Mouse (Mus musculus): ENCODE measurements around the gene Map4k1. TPM values are rescaled to one million over a fixed set of nuclear protein-coding genes. Genes with fewer than 3 reads are reported as not detected.
"Not testable (repeated sequence)": the region's sequence is repeated elsewhere in the genome, so short reads cannot be mapped to it uniquely, and the experiment has no call there.

Map4k1 gene
- polyA plus RNA-seq, 1 experiment, result 12.0 TPM

DNA sequence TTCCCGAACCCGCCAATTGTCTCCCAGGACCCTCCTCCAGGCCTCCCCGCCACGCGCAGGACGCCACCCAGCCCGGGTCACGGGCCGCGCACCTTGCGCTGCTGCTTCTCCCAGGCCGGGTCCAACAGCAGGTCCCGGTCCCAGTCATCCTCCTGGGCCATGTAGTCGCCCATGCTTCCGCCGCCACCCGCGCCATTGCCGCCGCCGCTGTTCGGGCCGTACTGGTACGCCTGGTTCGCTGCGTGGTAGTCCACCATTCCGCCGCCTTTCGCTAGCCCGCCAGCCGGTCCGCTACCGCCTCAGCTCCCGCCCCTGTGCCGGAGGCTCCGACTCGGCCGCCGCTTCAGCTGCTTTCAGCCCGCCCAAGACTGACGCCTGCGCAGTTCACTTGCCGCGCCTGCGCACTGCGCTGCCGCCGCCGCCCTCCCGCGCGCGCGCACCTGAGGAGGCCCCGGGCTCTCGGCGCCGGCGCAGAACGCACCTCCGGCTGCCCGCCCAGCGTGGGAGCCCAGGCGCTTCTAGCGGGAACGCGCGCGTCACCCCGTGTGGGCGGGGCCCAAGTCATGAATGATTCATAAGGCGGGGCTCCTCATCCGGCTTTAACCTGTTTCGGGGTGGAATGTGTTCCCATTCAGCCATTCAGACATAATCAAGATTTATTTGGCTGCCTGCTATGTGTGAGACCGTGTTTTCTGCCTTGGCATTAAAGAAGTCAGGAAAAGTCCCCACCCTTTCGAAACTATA lies 19.8 kb upstream of the Map4k1 start, which contains the start of gene Actn4:
TSS of gene Actn4 (minus strand) at position 414 of the 744 bp plus-strand sequence.
- H3K4me3 ChIP-seq (ENCODE audit: insufficient read depth, low read length), result peak within 1 kb of the TSS; percentile 93
- H3K27ac ChIP-seq (ENCODE audit: insufficient read depth, low read depth, low read length), result peak within 1 kb of the TSS; percentile 30; the same call in 1 of the 2 replicates
- no peak for TF ChIP-seq CTCF (IDR thresholded peaks at IDR 0.05; ENCODE audit: low read depth, low read length)
- TF ChIP-seq POLR2A (IDR thresholded peaks at IDR 0.05; ENCODE audit: borderline replicate concordance, low read depth, low read length), result peak; percentile 70; the same call in 1 of the 2 replicates
- peaks cover 35% of the 10 kb centered on the region for H3K4me1 ChIP-seq (ENCODE audit: control insufficient read depth, insufficient read depth, low read length)

GRCm38 (mm10) chr7:28963399-28963923 lies 18.4 kb upstream of the Map4k1 start:
- peaks cover 24% of the 10 kb centered on the region for H3K4me1 ChIP-seq (ENCODE audit: control insufficient read depth, insufficient read depth, low read length)
- no peak overlapping the region for H3K4me3 ChIP-seq (ENCODE audit: insufficient read depth, low read length)
- no peak for TF ChIP-seq POLR2A (IDR thresholded peaks at IDR 0.05; ENCODE audit: borderline replicate concordance, low read depth, low read length)
- no peak for TF ChIP-seq CTCF (IDR thresholded peaks at IDR 0.05; ENCODE audit: low read depth, low read length)
- H3K27ac ChIP-seq (ENCODE audit: insufficient read depth, low read depth, low read length), result no peak overlapping the region

DNA sequence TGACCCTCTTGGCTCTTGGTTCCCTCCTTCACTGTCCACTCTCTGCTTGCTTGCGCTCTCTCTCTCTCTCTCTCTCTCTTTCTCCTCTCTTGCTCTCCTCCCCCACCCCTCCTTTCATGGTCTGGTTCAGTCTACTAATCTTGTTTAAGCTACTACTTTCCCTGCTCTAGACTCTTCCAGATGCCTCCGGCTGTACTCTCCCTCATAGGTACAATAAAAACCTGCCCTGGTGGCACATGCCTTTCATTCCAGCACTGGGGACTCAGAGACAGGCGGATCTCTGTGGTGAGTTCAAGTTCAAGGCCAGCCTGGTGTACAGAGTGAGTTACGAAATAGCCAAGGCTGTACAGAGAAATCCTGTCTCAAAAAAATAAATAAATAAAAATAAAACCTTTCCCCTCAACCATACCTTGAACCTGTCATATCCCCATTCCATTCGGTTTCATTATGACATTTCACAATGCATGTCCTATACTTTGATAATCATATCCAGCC lies 16.5 kb upstream of the Map4k1 start:
- Histone ChIP-seq H3K27ac (ENCODE audit: insufficient read depth, low read depth, low read length) (no peak overlapping the region), H3K4me3 (ENCODE audit: insufficient read depth, low read length) (no peak overlapping the region), H3K4me1 (ENCODE audit: control insufficient read depth, insufficient read depth, low read length) (peaks cover 7% of the 10 kb centered on the region)
- TF ChIP-seq CTCF (IDR thresholded peaks at IDR 0.05; ENCODE audit: low read depth, low read length) (no peak), POLR2A (IDR thresholded peaks at IDR 0.05; ENCODE audit: borderline replicate concordance, low read depth, low read length) (no peak)

GRCm38 (mm10) chr7:28966181-28966580 lies 15.7 kb upstream of the Map4k1 start:
- TF ChIP-seq CTCF (IDR thresholded peaks at IDR 0.05; ENCODE audit: low read depth, low read length) (no peak), POLR2A (IDR thresholded peaks at IDR 0.05; ENCODE audit: borderline replicate concordance, low read depth, low read length) (no peak)
- peaks cover 8% of the 10 kb centered on the region for H3K4me1 ChIP-seq (ENCODE audit: control insufficient read depth, insufficient read depth, low read length)

GRCm38 (mm10) chr7:28966751-28967505 lies 14.9 kb upstream of the Map4k1 start:
- Histone ChIP-seq H3K4me1 (ENCODE audit: control insufficient read depth, insufficient read depth, low read length) (peaks cover 15% of the 10 kb centered on the region), H3K4me3 (ENCODE audit: insufficient read depth, low read length) (no peak overlapping the region), H3K27ac (ENCODE audit: insufficient read depth, low read depth, low read length) (no peak overlapping the region)
- TF ChIP-seq CTCF (IDR thresholded peaks at IDR 0.05; ENCODE audit: low read depth, low read length), result no peak
- TF ChIP-seq POLR2A (IDR thresholded peaks at IDR 0.05; ENCODE audit: borderline replicate concordance, low read depth, low read length), result no peak

More at GRCm38 (mm10) chr7:28966181-28966580, 15.7 kb upstream of the Map4k1 start:
- Histone ChIP-seq H3K4me3 (ENCODE audit: insufficient read depth, low read length) (no peak overlapping the region), H3K27ac (ENCODE audit: insufficient read depth, low read depth, low read length) (no peak overlapping the region)

DNA sequence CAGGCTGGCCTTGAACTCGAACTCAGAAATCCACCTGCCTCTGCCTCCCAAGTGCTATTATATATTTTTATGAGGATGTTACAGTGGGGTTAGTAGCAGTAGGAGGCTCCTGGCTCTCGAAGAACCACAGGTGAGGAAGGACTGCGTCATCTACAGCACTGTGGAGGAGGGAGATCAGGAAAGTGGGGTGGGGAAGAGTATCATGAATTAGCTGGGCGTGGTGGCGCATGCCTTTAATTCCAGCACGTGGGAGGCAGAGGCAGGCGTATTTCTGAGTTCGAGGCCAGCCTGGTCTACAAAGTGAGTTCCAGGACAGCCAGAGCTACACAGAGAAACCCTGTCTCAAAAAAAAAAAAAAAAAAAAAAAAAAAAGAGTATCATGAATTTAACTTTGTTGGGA lies 13.7 kb upstream of the Map4k1 start:
- H3K4me3 ChIP-seq (ENCODE audit: insufficient read depth, low read length); H3K27ac ChIP-seq (ENCODE audit: insufficient read depth, low read depth, low read length): not testable (repeated sequence)
- peaks cover 15% of the 10 kb centered on the region for H3K4me1 ChIP-seq (ENCODE audit: control insufficient read depth, insufficient read depth, low read length)

GRCm38 (mm10) chr7:28969271-28969670 lies 12.6 kb upstream of the Map4k1 start:
- TF ChIP-seq POLR2A (IDR thresholded peaks at IDR 0.05; ENCODE audit: borderline replicate concordance, low read depth, low read length) (no peak), CTCF (IDR thresholded peaks at IDR 0.05; ENCODE audit: low read depth, low read length) (no peak)
- Histone ChIP-seq H3K4me3 (ENCODE audit: insufficient read depth, low read length) (no peak overlapping the region), H3K4me1 (ENCODE audit: control insufficient read depth, insufficient read depth, low read length) (peaks cover 15% of the 10 kb centered on the region), H3K27ac (ENCODE audit: insufficient read depth, low read depth, low read length) (no peak overlapping the region)

- H3K27ac ChIP-seq (ENCODE audit: insufficient read depth, low read depth, low read length), result no peak overlapping the region
- H3K4me1 ChIP-seq (ENCODE audit: control insufficient read depth, insufficient read depth, low read length), result peaks cover 15% of the 10 kb centered on the region
- H3K4me3 ChIP-seq (ENCODE audit: insufficient read depth, low read length), result no peak overlapping the region
- TF ChIP-seq POLR2A (IDR thresholded peaks at IDR 0.05; ENCODE audit: borderline replicate concordance, low read depth, low read length), result no peak
- no peak for TF ChIP-seq CTCF (IDR thresholded peaks at IDR 0.05; ENCODE audit: low read depth, low read length)
Measured at GRCm38 (mm10) chr7:28969672-28970394, 12.0 kb upstream of the Map4k1 start.

DNA sequence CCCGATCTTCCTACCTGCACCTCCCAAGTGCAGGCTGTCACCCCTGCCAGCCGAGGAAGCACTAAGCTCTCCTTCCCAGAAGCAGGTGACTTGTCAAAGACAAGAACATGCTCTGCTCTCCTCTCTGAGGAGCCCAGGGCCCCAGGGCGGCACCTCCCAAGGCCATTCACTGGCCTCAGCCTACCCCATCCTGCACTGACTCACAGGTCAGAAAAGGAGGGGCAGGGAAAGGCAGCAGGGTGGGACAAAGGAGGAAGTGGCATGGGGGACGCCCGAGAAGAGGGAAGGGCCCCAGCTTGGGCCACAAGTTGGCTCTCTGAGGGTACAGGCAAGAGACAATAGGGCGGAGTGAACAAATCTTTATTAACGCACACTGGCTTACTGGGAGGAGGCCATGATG lies 10.8 kb upstream of the Map4k1 start:
- no peak overlapping the region for H3K4me3 ChIP-seq (ENCODE audit: insufficient read depth, low read length)
- no peak overlapping the region for H3K27ac ChIP-seq (ENCODE audit: insufficient read depth, low read depth, low read length)
- peaks cover 15% of the 10 kb centered on the region for H3K4me1 ChIP-seq (ENCODE audit: control insufficient read depth, insufficient read depth, low read length)
- TF ChIP-seq CTCF (IDR thresholded peaks at IDR 0.05; ENCODE audit: low read depth, low read length), result no peak
- no peak for TF ChIP-seq POLR2A (IDR thresholded peaks at IDR 0.05; ENCODE audit: borderline replicate concordance, low read depth, low read length)
